Mouse (Mus musculus) forebrain, embryonic 14.5 days (tissue): ENCODE data around the gene Pfdn2. TPM values are rescaled to one million over a fixed set of nuclear protein-coding genes. Genes with fewer than 3 reads are reported as not detected.
"Not testable (repeated sequence)": the region's sequence is repeated elsewhere in the genome, so short reads cannot be mapped to it uniquely, and the experiment has no call there.

Experiments used
- ATAC-seq: fragments of 200-750 bp; cut with Nextera tagmentation; 2 replicates; pipeline ENCODE4 v1.8.0; 2017; ENCODE audit warnings: mild to moderate bottlenecking, moderate library complexity
- DNase-seq: peaks from one replicate; pipeline ENCODE4 v3.0.0-alpha.2; 2015; ENCODE audit warnings: low spot score
- H3K27ac ChIP-seq: fragments of 300-500 bp; sonication (generic); 2 replicates; pipeline ENCODE4 v1.5.1; 2014; ENCODE audit warnings: low read depth, mild to moderate bottlenecking, control low read depth, low read length, moderate library complexity
- H3K27me3 ChIP-seq: fragments of 300-500 bp; sonication (generic); replicated peaks from 2 replicates; pipeline ENCODE4 v1.6.1; 2014; ENCODE audit warnings: low read length, control low read depth, mixed read lengths; ENCODE audit not compliant: control insufficient read depth, insufficient read depth
- H3K36me3 ChIP-seq: fragments of 300-500 bp; sonication (generic); 2 replicates; pipeline ENCODE4 v1.6.1; 2014; ENCODE audit warnings: low read length, control low read depth; ENCODE audit not compliant: control insufficient read depth, insufficient read depth
- H3K4me1 ChIP-seq: fragments of 300-500 bp; sonication (generic); 2 replicates; pipeline ENCODE4 v1.6.1; 2014; ENCODE audit warnings: antibody characterized with exemption, low read length, control low read depth; ENCODE audit not compliant: control insufficient read depth, insufficient read depth
- H3K4me2 ChIP-seq: fragments of 300-500 bp; sonication (generic); 2 replicates; pipeline ENCODE4 v1.6.1; 2014; ENCODE audit warnings: mild to moderate bottlenecking, control low read depth, low read length
- H3K4me3 ChIP-seq: fragments of 300-500 bp; sonication (generic); 2 replicates; pipeline ENCODE4 v1.5.1; 2014; ENCODE audit warnings: low read depth, low read length, control low read depth
- H3K9ac ChIP-seq: fragments of 300-500 bp; sonication (generic); 2 replicates; pipeline ENCODE4 v1.6.1; 2014; ENCODE audit warnings: mild to moderate bottlenecking, low read length, control low read depth, moderate library complexity
- H3K9me3 ChIP-seq: fragments of 300-500 bp; sonication (generic); replicated peaks from 2 replicates; pipeline ENCODE4 v1.6.1; 2016; ENCODE audit warnings: low read length, control low read depth, mixed read lengths; ENCODE audit not compliant: control insufficient read depth
- WGBS: fragments of 180-500 bp; shearing (Covaris S2); extraction: QIAGEN DNeasy Blood & Tissue Kit; methylation state at CpG from one replicate; pipeline ENCODE4 v1.1.7; 2014; 5-methylcytosine and 5-hydroxymethylcytosine counted together
- polyA plus RNA-seq: library from polyadenylated mRNA; unstranded; fragments of >200 nt; fragmentation: Nextera tagmentation; extraction: Ambion mirVana; gene quantifications from 2 replicates; pipeline ENCODE4 v1.2.1, GENCODE M21; 2014

Pfdn2 gene
- 78.3 and 82.6 TPM in 2 replicates for polyA plus RNA-seq

- Histone ChIP-seq H3K4me3 (peak within 1 kb of the TSS; percentile 95), H3K9ac (peak within 1 kb of the TSS; percentile 84), H3K4me1 (peaks cover 14% of the 10 kb centered on the region), H3K27me3 (no peaks in the 10 kb centered on the region), H3K9me3 (peaks cover 3% of the 10 kb centered on the region; the same call in 1 of the 2 replicates), H3K36me3 (peaks cover 30% of the 10 kb centered on the region), H3K27ac (peak within 1 kb of the TSS; percentile 52), H3K4me2 (peak within 1 kb of the TSS; percentile 83)
- 1% methylated on average over 53 of the region's 53 CpGs for WGBS
- DNase-seq = peak; percentile 95
- peak; percentile 96 for ATAC-seq
Measured at GRCm38 (mm10) chr1:171345225-171346094, at the start of gene Pfdn2, which contains the start of gene Nit1. TSS of gene Pfdn2 (plus strand) at chr1:171345670. TSS of gene Nit1 (minus strand) at chr1:171345646.

GRCm38 (mm10) chr1:171298226-171298625 lies 47.2 kb upstream of the Pfdn2 start:
- H3K27me3 ChIP-seq = 0 out of 2 replicates have a peak, but pooled peaks cover 3% of the 10 kb centered on the region
- no peaks in the 10 kb centered on the region for H3K36me3 ChIP-seq
- no peak overlapping the region for H3K27ac ChIP-seq
- no peak for ATAC-seq
- H3K9ac ChIP-seq = no peak overlapping the region
- no peak overlapping the region for H3K4me3 ChIP-seq
- H3K4me2 ChIP-seq = no peak overlapping the region
- WGBS = 63% methylated on average over 3 of the region's 3 CpGs
- no peak for DNase-seq
- H3K4me1 ChIP-seq = peaks cover 7% of the 10 kb centered on the region; the same call in 1 of the 2 replicates
- no peaks in the 10 kb centered on the region for H3K9me3 ChIP-seq

GRCm38 (mm10) chr1:171306157-171306556 lies 39.3 kb upstream of the Pfdn2 start:
- not testable (repeated sequence) for ATAC-seq, H3K4me3 ChIP-seq, H3K4me1 ChIP-seq, H3K36me3 ChIP-seq, H3K9me3 ChIP-seq, H3K9ac ChIP-seq, DNase-seq, H3K27ac ChIP-seq, H3K4me2 ChIP-seq, H3K27me3 ChIP-seq
- 70% methylated on average over 5 of the region's 5 CpGs for WGBS

GRCm38 (mm10) chr1:171309321-171309720 lies 36.1 kb upstream of the Pfdn2 start:
- Histone ChIP-seq H3K27me3 (no peaks in the 10 kb centered on the region), H3K27ac (no peak overlapping the region), H3K9ac (no peak overlapping the region), H3K4me3 (no peak overlapping the region), H3K36me3 (no peaks in the 10 kb centered on the region), H3K4me1 (no peaks in the 10 kb centered on the region), H3K4me2 (no peak overlapping the region), H3K9me3 (no peaks in the 10 kb centered on the region)
- no peak for ATAC-seq
- DNase-seq = no peak
- WGBS = 67% methylated on average over 2 of the region's 2 CpGs

GRCm38 (mm10) chr1:171319748-171320147 lies 25.7 kb upstream of the Pfdn2 start:
- Histone ChIP-seq H3K27me3 (no peaks in the 10 kb centered on the region), H3K9ac (no peak overlapping the region), H3K27ac (no peak overlapping the region), H3K4me1 (no peaks in the 10 kb centered on the region), H3K36me3 (no peaks in the 10 kb centered on the region), H3K4me3 (no peak overlapping the region), H3K4me2 (no peak overlapping the region), H3K9me3 (no peaks in the 10 kb centered on the region)
- ATAC-seq = no peak
- 8% methylated on average over 7 of the region's 7 CpGs for whole genome bisulfite sequencing
- DNase-seq = no peak

- H3K27me3 ChIP-seq = no peaks in the 10 kb centered on the region
- no peaks in the 10 kb centered on the region for H3K9me3 ChIP-seq
- DNase-seq (no peak), ATAC-seq (no peak)
- H3K9ac ChIP-seq = no peak overlapping the region
- 12% methylated on average over 5 of the region's 5 CpGs for WGBS
- no peak overlapping the region for H3K27ac ChIP-seq
- H3K4me2 ChIP-seq = no peak overlapping the region
- H3K4me3 ChIP-seq = no peak overlapping the region
- H3K4me1 ChIP-seq = no peaks in the 10 kb centered on the region
- H3K36me3 ChIP-seq = no peaks in the 10 kb centered on the region
Measured at GRCm38 (mm10) chr1:171320151-171320550, 25.3 kb upstream of the Pfdn2 start.

GRCm38 (mm10) chr1:171321415-171321814 lies 24.1 kb upstream of the Pfdn2 start:
- Histone ChIP-seq H3K27ac (no peak overlapping the region), H3K9me3 (no peaks in the 10 kb centered on the region), H3K4me2 (no peak overlapping the region), H3K4me1 (no peaks in the 10 kb centered on the region; the same call in 1 of the 2 replicates), H3K9ac (no peak overlapping the region), H3K36me3 (0 out of 2 replicates have a peak, but pooled peaks cover 3% of the 10 kb centered on the region), H3K4me3 (no peak overlapping the region), H3K27me3 (no peaks in the 10 kb centered on the region)
- ATAC-seq = 0 out of 2 replicates have a peak, but pooled peaks have one; percentile 29
- DNase-seq = peak; percentile 73

- Histone ChIP-seq H3K4me1 (no peaks in the 10 kb centered on the region; the same call in 1 of the 2 replicates), H3K36me3 (0 out of 2 replicates have a peak, but pooled peaks cover 3% of the 10 kb centered on the region), H3K4me2 (no peak overlapping the region), H3K4me3 (no peak overlapping the region), H3K9me3 (no peaks in the 10 kb centered on the region), H3K9ac (no peak overlapping the region), H3K27me3 (no peaks in the 10 kb centered on the region), H3K27ac (no peak overlapping the region)
- no peak for DNase-seq
- 69% methylated on average over 1 of the region's 1 CpGs for WGBS
- ATAC-seq = 0 out of 2 replicates have a peak, but pooled peaks have one; percentile 34
Measured at GRCm38 (mm10) chr1:171322012-171322411, 23.5 kb upstream of the Pfdn2 start.

GRCm38 (mm10) chr1:171325571-171325970 lies 19.9 kb upstream of the Pfdn2 start:
- no peaks in the 10 kb centered on the region for H3K27me3 ChIP-seq
- H3K4me3 ChIP-seq = no peak overlapping the region
- no peak overlapping the region for H3K9ac ChIP-seq
- H3K4me2 ChIP-seq = no peak overlapping the region
- ATAC-seq = no peak
- no peak overlapping the region for H3K27ac ChIP-seq
- H3K4me1 ChIP-seq = peaks cover 13% of the 10 kb centered on the region
- no peak for DNase-seq
- WGBS = 94% methylated on average over 2 of the region's 2 CpGs
- H3K9me3 ChIP-seq = no peaks in the 10 kb centered on the region
- 0 out of 2 replicates have a peak, but pooled peaks cover 3% of the 10 kb centered on the region for H3K36me3 ChIP-seq
